Mouse (Mus musculus) liver, adult 2 months (tissue): ENCODE measurements at regions not wholly inside any gene's neighbourhood (a gene's known extent, or its start where the extent isn't known, plus 50 kb on each side); places are given as distances from the start of the nearest gene placed in this dataset.

ENCODE experiments used
- CTCF ChIP-seq: fragments of 200-500 bp; IDR thresholded peaks from 2 replicates; pipeline ENCODE4 v1.5.1; 2011; ENCODE audit warnings: low read depth, low read length, control low read depth
- POLR2A ChIP-seq: fragments of 200-500 bp; IDR thresholded peaks from 2 replicates; pipeline ENCODE4 v1.6.1; 2011; ENCODE audit warnings: low read length, control low read depth; ENCODE audit not compliant: insufficient read depth; ENCODE audit errors: extremely low read depth

DNA sequence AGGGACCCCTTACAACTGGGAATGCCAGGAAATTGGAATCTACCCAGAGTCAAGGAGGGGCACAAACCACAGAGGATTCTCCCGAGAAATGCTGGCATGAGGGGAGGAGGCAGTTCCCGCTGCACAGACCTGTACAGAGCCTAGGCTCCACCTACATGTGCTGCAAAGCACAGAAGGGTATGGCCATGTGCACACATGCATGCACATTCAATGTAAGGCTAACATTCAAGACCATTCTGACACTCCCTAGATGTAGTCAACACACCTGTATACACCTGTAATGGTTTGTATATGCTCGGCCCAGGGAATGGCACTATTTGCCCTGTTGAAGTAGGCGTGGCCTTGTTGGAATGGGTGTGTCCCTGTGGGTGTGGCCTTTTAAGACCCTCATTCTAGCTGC lies 238.0 kb downstream of the Prex1 start:
- no peak for TF ChIP-seq POLR2A
- TF ChIP-seq CTCF, result no peak
